Mouse (Mus musculus) small intestine, adult 2 months (tissue): ENCODE data around the gene Slc9a5.

ENCODE experiments used
- CTCF ChIP-seq: fragments of 200-500 bp; IDR thresholded peaks from 2 replicates; pipeline ENCODE4 v1.5.1; 2012; ENCODE audit warnings: low read depth, mild to moderate bottlenecking, control low read depth, inconsistent platforms, low read length, moderate library complexity, mixed read lengths; ENCODE audit not compliant: insufficient replicate concordance, insufficient read length; ENCODE audit errors: extremely low read depth
- POLR2A ChIP-seq: fragments of 200-500 bp; IDR thresholded peaks from 2 replicates; pipeline ENCODE4 v1.6.1; 2012; ENCODE audit warnings: low read depth, mild to moderate bottlenecking, control low read depth, inconsistent platforms, low read length, moderate library complexity

- TF ChIP-seq CTCF (no peak), POLR2A (no peak)
Measured at GRCm38 (mm10) chr8:105336373-105337130, 12.1 kb upstream of the Slc9a5 start.
